In genomic region chr6:141404649-141405048, GRCm38 (mm10) we compare ENCODE assay signal across 23 mouse cellular contexts.
DNase-seq lines count a peak whose midpoint lies in the region; ATAC-seq and TF ChIP-seq lines count a peak whose summit lies in the region.
"Had no signal": no experiment of that assay in that cellular context is flagged by ENCODE, and none has a peak within 500 bp of the region (broad histone marks: within the 10 kb centered on the region; RNA-seq: fewer than 3 reads in every experiment).

No protein-coding gene starts in this region.

- H3K9ac ChIP-seq in forebrain, embryonic 16.5 days (replicated peaks; ENCODE audit: low read depth, low read length), result no peak overlapping the region
- H3K9ac ChIP-seq in forebrain, embryonic 12.5 days, result no peak overlapping the region
- no peak overlapping the region for H3K9ac ChIP-seq in neural tube, embryonic 13.5 days
- H3K9ac ChIP-seq in neural tube, embryonic 15.5 days (replicated peaks), result no peak overlapping the region
- H3K9ac ChIP-seq: embryonic facial prominence, embryonic 15.5 days; hindbrain, embryonic 14.5 days; intestine, embryonic 15.5 days had no signal

- H3K4me1 ChIP-seq in forebrain, embryonic 16.5 days (replicated peaks; ENCODE audit: control insufficient read depth, insufficient read depth, low read length), result peaks cover 10% of the 10 kb centered on the region
- no peaks in the 10 kb centered on the region for H3K4me1 ChIP-seq in forebrain, embryonic 12.5 days
- peaks cover 15% of the 10 kb centered on the region for H3K4me1 ChIP-seq in neural tube, embryonic 13.5 days (replicated peaks)
- peaks cover 6% of the 10 kb centered on the region for H3K4me1 ChIP-seq in neural tube, embryonic 15.5 days
- H3K4me1 ChIP-seq: heart, embryonic 10.5 days had no signal

- H3K4me3 ChIP-seq in forebrain, embryonic 16.5 days (replicated peaks; ENCODE audit: low read length), result no peak overlapping the region
- H3K4me3 ChIP-seq in forebrain, embryonic 12.5 days (replicated peaks), result no peak overlapping the region
- no peak overlapping the region for H3K4me3 ChIP-seq in neural tube, embryonic 13.5 days
- H3K4me3 ChIP-seq in neural tube, embryonic 15.5 days (replicated peaks), result no peak overlapping the region
- H3K4me3 ChIP-seq: embryonic facial prominence, embryonic 15.5 days; erythroblast, embryonic 14.5 days; heart, embryonic 10.5 days; hindbrain, embryonic 10.5 days; intestine, embryonic 15.5 days had no signal

- TF ChIP-seq POLR2A in brain, embryonic 14.5 days (IDR thresholded peaks at IDR 0.05; ENCODE audit: borderline replicate concordance, extremely low read depth, insufficient read depth, insufficient read length, poor library complexity, severe bottlenecking), result no peak

- H3K36me3 ChIP-seq in forebrain, embryonic 16.5 days (ENCODE audit: control insufficient read depth, insufficient read depth), result no peaks in the 10 kb centered on the region
- no peaks in the 10 kb centered on the region for H3K36me3 ChIP-seq in forebrain, embryonic 12.5 days (replicated peaks)
- no peaks in the 10 kb centered on the region for H3K36me3 ChIP-seq in neural tube, embryonic 13.5 days
- no peaks in the 10 kb centered on the region for H3K36me3 ChIP-seq in neural tube, embryonic 15.5 days
- H3K36me3 ChIP-seq: embryonic facial prominence, embryonic 15.5 days; heart, embryonic 10.5 days; hindbrain, embryonic 10.5 days; intestine, embryonic 15.5 days had no signal

- H3K9me3 ChIP-seq in forebrain, embryonic 16.5 days (ENCODE audit: control insufficient read depth, low read length), result no peaks in the 10 kb centered on the region
- no peaks in the 10 kb centered on the region for H3K9me3 ChIP-seq in forebrain, embryonic 12.5 days
- no peaks in the 10 kb centered on the region for H3K9me3 ChIP-seq in neural tube, embryonic 13.5 days
- no peaks in the 10 kb centered on the region for H3K9me3 ChIP-seq in neural tube, embryonic 15.5 days (replicated peaks)
- H3K9me3 ChIP-seq: embryonic facial prominence, embryonic 15.5 days; heart, embryonic 10.5 days; hindbrain, embryonic 10.5 days; intestine, embryonic 15.5 days had no signal

- WGBS in forebrain, embryonic 16.5 days, result 53% methylated on average over 7 of the region's 7 CpGs
- WGBS in forebrain, embryonic 12.5 days, result 84% methylated on average over 7 of the region's 7 CpGs
- 65% methylated on average over 7 of the region's 7 CpGs for WGBS in neural tube, embryonic 13.5 days
- WGBS in neural tube, embryonic 15.5 days, result 56% methylated on average over 7 of the region's 7 CpGs

- no peak overlapping the region for H3K4me2 ChIP-seq in forebrain, embryonic 16.5 days (ENCODE audit: low read length)
- H3K4me2 ChIP-seq in forebrain, embryonic 12.5 days, result no peak overlapping the region
- no peak overlapping the region for H3K4me2 ChIP-seq in neural tube, embryonic 13.5 days
- no peak overlapping the region for H3K4me2 ChIP-seq in neural tube, embryonic 15.5 days
- H3K4me2 ChIP-seq: embryonic facial prominence, embryonic 15.5 days; hindbrain, embryonic 14.5 days; intestine, embryonic 15.5 days had no signal

- DNase-seq in kidney, adult 9 months, result peak; percentile 5
- no peak for DNase-seq in kidney, postnatal 10 days
- peak; percentile 59 for DNase-seq in brain, embryonic 14.5 days (ENCODE audit: low read depth)
- DNase-seq: adrenal gland, adult 8-10 months; adrenal gland, postnatal 36 days; cerebellum, adult 11 months; cerebellum, adult 8-10 months; cerebellum, postnatal 14 days; embryo, embryonic 11 days; gastrocnemius, postnatal 36 days; heart, adult 18-20 months; heart, postnatal 10 days had no signal

- peak; percentile 59; the same call in 1 of the 2 replicates for ATAC-seq in forebrain, embryonic 16.5 days
- no peak for ATAC-seq in forebrain, embryonic 12.5 days (ENCODE audit: low FRiP score)
- ATAC-seq in neural tube, embryonic 13.5 days (ENCODE audit: low read depth), result peak; percentile 53; the same call in 1 of the 2 replicates
- no peak for ATAC-seq in neural tube, embryonic 15.5 days (ENCODE audit: low FRiP score)
- ATAC-seq: intestine, embryonic 15.5 days had no signal

- H3K27ac ChIP-seq in forebrain, embryonic 16.5 days (ENCODE audit: low read length), result no peak overlapping the region
- no peak overlapping the region for H3K27ac ChIP-seq in forebrain, embryonic 12.5 days
- H3K27ac ChIP-seq in neural tube, embryonic 13.5 days (replicated peaks), result 0 out of 2 replicates have a peak overlapping the region, but pooled peaks have one; percentile 5
- H3K27ac ChIP-seq in neural tube, embryonic 15.5 days (replicated peaks), result no peak overlapping the region
- H3K27ac ChIP-seq: embryonic facial prominence, embryonic 15.5 days; heart, embryonic 10.5 days; hindbrain, embryonic 10.5 days; hindbrain, embryonic 14.5 days; intestine, embryonic 15.5 days had no signal

- no peak for TF ChIP-seq CTCF in brain, embryonic 14.5 days (IDR thresholded peaks at IDR 0.05; ENCODE audit: borderline replicate concordance, extremely low read depth, insufficient read depth, insufficient read length)

- no peaks in the 10 kb centered on the region for H3K27me3 ChIP-seq in forebrain, embryonic 16.5 days (replicated peaks; ENCODE audit: control insufficient read depth, insufficient read depth, low read length)
- H3K27me3 ChIP-seq in forebrain, embryonic 12.5 days, result no peaks in the 10 kb centered on the region
- no peaks in the 10 kb centered on the region for H3K27me3 ChIP-seq in neural tube, embryonic 13.5 days
- no peaks in the 10 kb centered on the region for H3K27me3 ChIP-seq in neural tube, embryonic 15.5 days (replicated peaks)
- H3K27me3 ChIP-seq: CH12.LX; embryonic facial prominence, embryonic 15.5 days; intestine, embryonic 15.5 days had no signal

Comparison
In these comparisons a context has a peak if more than half of its experiments do, and no peak if none do; other contexts are left out.
1. ATAC-seq: peak in forebrain, embryonic 16.5 days (single experiment) and neural tube, embryonic 13.5 days (single experiment); none in forebrain, embryonic 12.5 days (single experiment) and neural tube, embryonic 15.5 days (single experiment).